Mouse (Mus musculus) adrenal gland, postnatal 14 days (tissue): ENCODE results near the gene Gm26620. TPM values are rescaled to one million over a fixed set of nuclear protein-coding genes. Genes with fewer than 3 reads are reported as not detected.

Experiments
- DNase-seq: peaks from one replicate; pipeline ENCODE4 v3.0.0; 2021; ENCODE audit warnings: mixed read lengths
- total RNA-seq: library from RNA; stranded (reverse); gene quantifications from 2 replicates; pipeline ENCODE4 v1.2.3, GENCODE M21; 2021

The Gm26620 gene
- total RNA-seq, 1 experiment from 2014 or later, result 0.44 TPM

DNA sequence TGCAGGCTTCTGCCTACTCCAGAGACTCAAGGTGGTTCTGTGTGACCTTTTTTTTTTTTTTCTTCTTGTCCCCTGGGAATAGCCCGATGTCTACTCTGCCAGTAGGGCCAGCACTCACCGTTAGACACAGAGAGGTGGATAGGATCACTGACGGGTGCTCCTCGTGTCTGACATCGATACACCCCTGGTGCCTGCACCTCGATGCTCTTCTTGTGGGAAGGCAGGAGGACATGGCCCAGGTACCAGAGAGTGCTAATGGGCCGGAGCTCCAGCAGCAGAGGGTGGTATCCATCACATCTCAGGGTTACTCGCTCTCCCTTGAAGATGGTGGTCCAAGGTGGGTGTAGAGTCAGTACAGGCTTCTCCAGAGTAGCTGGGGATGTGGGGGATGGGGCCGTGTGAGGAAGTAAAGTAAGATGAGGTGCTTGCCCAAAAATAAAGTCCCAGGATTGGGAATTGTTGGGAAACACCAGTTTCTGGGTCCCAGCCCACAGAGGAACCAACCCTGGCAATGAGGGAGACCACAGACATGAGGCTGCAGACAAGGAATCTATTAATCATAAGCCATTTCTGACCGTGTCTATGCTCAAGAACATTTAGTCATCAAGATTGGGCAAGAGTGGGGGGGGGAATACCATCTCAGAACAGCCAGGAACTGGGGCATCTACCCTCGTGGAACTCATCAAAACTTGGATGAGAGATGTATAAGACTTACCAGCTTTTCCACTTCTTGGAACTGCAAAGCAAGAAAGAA lies 27.2 kb downstream of the Gm26620 start:
- DNase-seq, result peak; percentile 19

DNA sequence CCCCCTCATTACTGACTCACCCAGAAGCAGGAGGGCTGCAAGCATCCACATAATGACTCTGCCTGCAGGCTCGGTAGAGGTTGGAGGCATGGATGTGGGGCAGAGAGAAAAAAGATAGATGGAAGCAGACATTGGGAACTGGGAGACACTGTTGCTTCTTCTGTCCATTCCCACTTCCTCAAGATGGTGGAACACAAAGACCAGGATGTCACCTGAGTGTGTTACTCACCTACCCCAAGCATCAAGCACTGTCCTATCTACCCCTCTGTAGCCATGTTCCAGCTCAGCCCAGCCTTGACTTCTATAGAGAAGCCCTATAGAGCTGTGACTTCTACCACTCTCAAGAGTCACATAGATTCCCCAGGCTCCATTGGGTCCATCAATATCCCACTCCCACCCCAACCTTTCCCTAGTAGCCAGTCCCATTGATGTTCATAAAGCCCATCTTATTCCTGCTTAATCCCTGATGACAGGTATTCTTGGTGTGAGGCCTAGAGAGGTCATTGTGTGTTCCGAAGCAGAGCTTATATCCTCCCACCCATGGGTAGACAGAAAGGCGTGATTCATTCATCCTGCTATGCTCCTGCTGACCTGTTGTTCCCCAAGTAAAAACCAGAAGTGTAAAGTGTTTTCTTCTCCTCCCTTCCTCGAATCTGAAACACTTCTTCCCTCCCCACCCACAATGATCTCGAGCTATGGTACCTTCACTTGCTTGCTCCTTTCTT lies 28.2 kb downstream of the Gm26620 start, which contains the start of gene Fcrlb:
Fcrlb (minus strand) TSS at position 51 of the 725 bp plus-strand sequence.
- DNase-seq, result no peak

DNA sequence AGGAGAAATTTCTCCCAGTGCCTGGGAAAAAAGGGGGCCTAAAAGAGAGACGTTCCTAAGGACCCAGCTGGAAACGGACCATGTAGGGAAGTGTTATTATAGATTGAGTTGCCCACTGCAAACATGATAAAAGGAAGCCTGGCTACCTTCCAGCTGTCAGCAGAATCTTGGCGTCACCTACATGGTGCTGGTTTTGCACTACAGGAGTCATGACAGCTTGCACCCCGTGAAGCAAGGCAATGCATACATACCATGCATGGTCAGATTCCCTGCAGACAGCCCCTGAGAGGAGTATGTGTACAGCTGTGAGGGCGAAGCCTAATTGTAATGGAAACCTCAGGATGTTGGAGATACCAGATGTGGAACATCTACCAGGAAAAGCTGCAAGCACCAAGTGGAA lies 30.8 kb downstream of the Gm26620 start:
- DNase-seq, result no peak

DNA sequence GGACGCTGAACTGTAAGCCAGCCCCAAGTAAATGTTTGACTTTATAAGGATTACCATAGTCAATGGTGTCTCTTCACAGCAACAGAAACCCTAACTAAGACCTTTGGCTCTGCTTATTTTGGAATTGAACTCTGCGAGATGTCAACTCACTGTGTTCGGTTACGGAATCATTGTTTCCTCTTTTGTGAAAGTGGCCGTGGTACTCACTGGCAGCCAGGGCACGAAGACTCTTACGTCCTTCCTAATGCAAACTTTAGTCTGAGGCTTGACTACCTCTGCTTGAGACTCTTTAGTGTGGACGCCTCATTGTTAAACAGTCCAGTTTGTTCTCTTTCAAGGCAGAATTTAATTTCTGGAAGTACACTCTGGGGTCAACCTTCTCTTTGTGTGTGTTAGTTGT lies 34.4 kb downstream of the Gm26620 start:
- no peak for DNase-seq

DNA sequence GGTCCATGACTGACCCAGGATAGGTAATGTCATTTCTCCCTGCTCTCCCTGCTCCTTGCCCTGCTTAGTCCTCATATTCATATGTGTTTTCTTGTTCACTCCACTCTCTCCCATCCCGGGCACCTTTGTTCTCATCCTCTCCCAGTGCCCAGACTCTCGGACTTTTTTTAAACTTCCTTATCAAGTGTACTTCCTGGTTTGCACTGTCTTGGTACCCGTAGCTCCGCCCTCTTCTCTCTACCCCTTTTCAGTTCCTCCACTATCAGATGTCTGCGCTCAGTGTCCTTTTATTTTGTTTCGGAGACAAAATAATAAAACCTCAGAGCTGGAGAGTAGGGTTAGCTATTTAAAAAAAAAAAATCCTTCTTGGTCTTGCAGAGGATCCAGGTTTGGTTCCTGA lies 39.6 kb downstream of the Gm26620 start:
- no peak for DNase-seq

- DNase-seq, result no peak
Observed at GRCm38 (mm10) chr1:170926941-170927340, 42.1 kb downstream of the Gm26620 start.

DNA sequence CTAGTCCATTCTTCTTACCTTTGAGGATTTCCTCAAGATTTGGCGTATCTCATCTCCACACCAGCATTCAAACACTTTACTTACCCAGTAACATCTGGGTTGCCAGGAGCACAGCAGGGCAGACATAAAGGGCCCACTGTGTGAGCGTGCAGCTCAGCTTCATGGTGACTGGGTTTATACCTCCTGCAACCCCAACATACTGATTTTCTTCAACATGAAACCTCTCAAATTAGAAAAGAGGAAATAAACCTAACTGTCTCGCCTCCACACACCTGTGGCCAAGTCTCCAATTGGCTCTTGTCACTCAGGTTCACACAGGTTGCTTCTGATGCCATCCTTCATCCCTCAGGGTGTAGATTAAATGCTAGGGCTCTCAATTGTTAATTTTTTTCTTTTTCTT lies 42.5 kb downstream of the Gm26620 start, which contains the start of gene Fcrla:
Fcrla (minus strand) TSS at position 206 of the 400 bp plus-strand sequence.
- DNase-seq, result no peak

- no peak for DNase-seq
Observed at GRCm38 (mm10) chr1:170928467-170928866, 43.6 kb downstream of the Gm26620 start.

GRCm38 (mm10) chr1:170929245-170929644 lies 44.4 kb downstream of the Gm26620 start:
- no peak for DNase-seq

DNA sequence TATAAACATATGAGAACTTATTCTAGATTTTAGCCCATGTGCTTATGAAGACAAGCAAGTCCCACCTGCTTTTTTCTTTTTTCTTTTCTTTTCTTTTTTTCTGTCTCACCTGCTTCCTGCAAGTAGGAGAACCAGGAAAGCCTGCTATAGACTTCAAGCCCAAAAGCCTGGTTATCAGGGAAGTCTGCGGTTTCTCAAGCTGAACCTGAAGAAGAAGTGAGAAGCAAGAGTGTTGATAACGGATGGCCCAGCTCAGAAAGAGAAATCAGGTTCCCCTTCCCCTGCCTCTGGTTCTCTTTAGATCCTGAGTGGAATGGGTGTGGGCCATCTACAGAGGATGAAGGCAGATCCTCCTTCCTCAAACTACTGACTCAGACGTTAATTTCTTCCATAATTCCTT lies 47.2 kb downstream of the Gm26620 start:
- DNase-seq, result no peak

GRCm38 (mm10) chr1:170933386-170933920 lies 48.6 kb downstream of the Gm26620 start:
- no peak for DNase-seq

- DNase-seq, result no peak
Observed at GRCm38 (mm10) chr1:170933940-170934339, 49.1 kb downstream of the Gm26620 start.

DNA sequence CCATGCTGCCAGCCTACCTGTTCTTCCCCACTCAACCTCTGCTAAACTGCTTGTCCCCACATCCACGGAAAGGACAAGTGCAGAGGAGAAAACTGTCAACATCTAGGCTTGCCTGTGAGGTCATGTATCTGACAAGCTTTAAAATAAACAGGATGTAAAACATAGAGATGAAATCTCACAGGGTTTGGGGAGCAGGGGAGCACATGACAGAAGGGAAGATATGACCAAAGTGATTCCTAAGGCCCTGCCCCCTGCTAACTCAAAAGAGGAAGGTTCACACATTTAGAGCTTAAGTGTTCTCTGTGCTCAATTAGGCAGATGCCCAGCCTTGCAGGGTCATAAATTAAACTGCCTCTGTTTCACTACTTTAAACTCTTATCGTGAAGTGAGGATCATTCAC lies 49.5 kb downstream of the Gm26620 start:
- no peak for DNase-seq

Other genes starting within 250 kb of the Gm26620 start
- 9.0 and 10.1 TPM in 2 replicates for gene Olfml2b, start 240.5 kb upstream of the Gm26620 start, total RNA-seq
- 31.5 and 33.0 TPM in 2 replicates for gene Atf6, start 17.3 kb upstream of the Gm26620 start, total RNA-seq
- 11.9 and 17.5 TPM in 2 replicates for gene Dusp12, start 475 bp downstream of the Gm26620 start, total RNA-seq
- gene Fcrlb, start 27.9 kb downstream of the Gm26620 start, total RNA-seq, result not detected in 2 replicates
- 2.0 and 7.7 TPM in 2 replicates for gene Fcrla, start 42.5 kb downstream of the Gm26620 start, total RNA-seq
- 7.9 and 9.2 TPM in 2 replicates for gene Fcgr2b, start 91.5 kb downstream of the Gm26620 start, total RNA-seq
- gene Fcgr4, start 133.9 kb downstream of the Gm26620 start, total RNA-seq, result 0.49 and 0.89 TPM in 2 replicates
- 8.1 and 10.3 TPM in 2 replicates for gene Fcgr3, start 179.9 kb downstream of the Gm26620 start, total RNA-seq
- 0.71 and 1.9 TPM in 2 replicates for gene Cfap126, start 228.9 kb downstream of the Gm26620 start, total RNA-seq